Mouse (Mus musculus): ENCODE measurements around the gene Ccdc90b. TPM values are rescaled to one million over a fixed set of nuclear protein-coding genes. Genes with fewer than 3 reads are reported as not detected.

The Ccdc90b gene
- total RNA-seq (2021) (10 to 100 TPM; 36.3 to 40.3 TPM), polyA plus RNA-seq (2012; rRNA removed) (12.3 and 19.1 TPM in 2 replicates)
- long read RNA-seq, transcript Ccdc90b-201 (9 exons, 1,596 nt): major isoform, 34 of 36 reads
- long read RNA-seq, partial matches to known transcripts: 0 of 36 reads
- long read RNA-seq, other reads (novel, unspliced or antisense): 0 of 36 reads

- Histone ChIP-seq H3K4me3 (peak within 1 kb of the TSS; percentile 92), H3K27me3 (ENCODE audit: control insufficient read depth, insufficient read depth, low read length) (no peaks in the 10 kb centered on the region), H3K79me2 (replicated peaks; ENCODE audit: control insufficient read depth, insufficient read depth, low read length) (no peaks in the 10 kb centered on the region), H3K4me1 (ENCODE audit: control insufficient read depth, insufficient read depth, low read length) (no peaks in the 10 kb centered on the region), H3K27ac (peak within 1 kb of the TSS; percentile 98), H3K9ac (ENCODE audit: low read depth, low read length) (peak within 1 kb of the TSS; percentile 76), H3K36me3 (ENCODE audit: control insufficient read depth, insufficient read depth, low read length) (0 out of 2 replicates have a peak, but pooled peaks cover 3% of the 10 kb centered on the region)
- intact Hi-C loops (cut with DNase I): loop anchor here (1.0 to 2.0 kb wide), 3 partner anchors 76 to 180 kb away; partner anchors contain the start of genes Ankrd42, Pcf11 and Rab30
- TF ChIP-seq CTCF (IDR thresholded peaks at IDR 0.05) (peak; percentile 62), EP300 (IDR thresholded peaks at IDR 0.05; ENCODE audit: insufficient read depth, low read depth, low read length) (peak; percentile 42; the same call in 1 of the 2 replicates), POLR2A (IDR thresholded peaks at IDR 0.05; ENCODE audit: insufficient read depth, low read depth, low read length) (peak; percentile 74)
- WGBS: under 1% methylated on average over 60 of the region's 60 CpGs
- peak; percentile 90 to 93 for DNase-seq
Measured at GRCm38 (mm10) chr7:92560986-92561876, at the start of gene Ccdc90b. TSS of gene Ccdc90b (plus strand) at chr7:92561149.

GRCm38 (mm10) chr7:92520397-92520796, 40.6 kb upstream of the Ccdc90b start:
- 64% methylated on average over 3 of the region's 3 CpGs for WGBS
- Histone ChIP-seq H3K27me3 (ENCODE audit: control insufficient read depth, insufficient read depth, low read length) (no peaks in the 10 kb centered on the region), H3K9ac (ENCODE audit: low read depth, low read length) (no peak overlapping the region), H3K4me3 (no peak overlapping the region), H3K36me3 (ENCODE audit: control insufficient read depth, insufficient read depth, low read length) (no peaks in the 10 kb centered on the region), H3K27ac (no peak overlapping the region), H3K4me1 (ENCODE audit: control insufficient read depth, insufficient read depth, low read length) (no peaks in the 10 kb centered on the region; the same call in 1 of the 2 replicates), H3K79me2 (replicated peaks; ENCODE audit: control insufficient read depth, insufficient read depth, low read length) (no peaks in the 10 kb centered on the region)
- TF ChIP-seq EP300 (IDR thresholded peaks at IDR 0.05; ENCODE audit: insufficient read depth, low read depth, low read length) (no peak), CTCF (IDR thresholded peaks at IDR 0.05) (no peak), POLR2A (IDR thresholded peaks at IDR 0.05; ENCODE audit: insufficient read depth, low read depth, low read length) (no peak)
- intact Hi-C loops (cut with DNase I): no loop called here
- DNase-seq: no peak

GRCm38 (mm10) chr7:92520820-92521219, 40.1 kb upstream of the Ccdc90b start:
- peak; percentile 5 to 21 for DNase-seq
- Histone ChIP-seq H3K9ac (ENCODE audit: low read depth, low read length) (no peak overlapping the region), H3K4me3 (no peak overlapping the region), H3K36me3 (ENCODE audit: control insufficient read depth, insufficient read depth, low read length) (no peaks in the 10 kb centered on the region), H3K4me1 (ENCODE audit: control insufficient read depth, insufficient read depth, low read length) (no peaks in the 10 kb centered on the region; the same call in 1 of the 2 replicates), H3K27me3 (ENCODE audit: control insufficient read depth, insufficient read depth, low read length) (no peaks in the 10 kb centered on the region), H3K79me2 (replicated peaks; ENCODE audit: control insufficient read depth, insufficient read depth, low read length) (no peaks in the 10 kb centered on the region), H3K27ac (no peak overlapping the region)
- WGBS: 34% methylated on average over 4 of the region's 4 CpGs
- intact Hi-C loops (cut with DNase I): no loop called here
- TF ChIP-seq EP300 (IDR thresholded peaks at IDR 0.05; ENCODE audit: insufficient read depth, low read depth, low read length) (no peak), POLR2A (IDR thresholded peaks at IDR 0.05; ENCODE audit: insufficient read depth, low read depth, low read length) (no peak), CTCF (IDR thresholded peaks at IDR 0.05) (peak; percentile 50)

- 88% methylated on average over 4 of the region's 4 CpGs for WGBS
- H3K4me1 ChIP-seq (ENCODE audit: control insufficient read depth, insufficient read depth, low read length): no peaks in the 10 kb centered on the region
- H3K36me3 ChIP-seq (ENCODE audit: control insufficient read depth, insufficient read depth, low read length): no peaks in the 10 kb centered on the region
- no peaks in the 10 kb centered on the region for H3K79me2 ChIP-seq (replicated peaks; ENCODE audit: control insufficient read depth, insufficient read depth, low read length)
- no peak for DNase-seq
- no peak overlapping the region for H3K27ac ChIP-seq
- no peaks in the 10 kb centered on the region for H3K27me3 ChIP-seq (ENCODE audit: control insufficient read depth, insufficient read depth, low read length)
- no peak overlapping the region for H3K9ac ChIP-seq (ENCODE audit: low read depth, low read length)
- no peak overlapping the region for H3K4me3 ChIP-seq
- TF ChIP-seq EP300 (IDR thresholded peaks at IDR 0.05; ENCODE audit: insufficient read depth, low read depth, low read length) (no peak), CTCF (IDR thresholded peaks at IDR 0.05) (no peak), POLR2A (IDR thresholded peaks at IDR 0.05; ENCODE audit: insufficient read depth, low read depth, low read length) (no peak)
- intact Hi-C loops (cut with DNase I): no loop called here
Measured at GRCm38 (mm10) chr7:92529245-92529644, 31.7 kb upstream of the Ccdc90b start.

GRCm38 (mm10) chr7:92532351-92533036, 28.5 kb upstream of the Ccdc90b start:
- Histone ChIP-seq H3K27ac (no peak overlapping the region), H3K4me3 (no peak overlapping the region), H3K79me2 (replicated peaks; ENCODE audit: control insufficient read depth, insufficient read depth, low read length) (no peaks in the 10 kb centered on the region), H3K27me3 (ENCODE audit: control insufficient read depth, insufficient read depth, low read length) (no peaks in the 10 kb centered on the region), H3K9ac (ENCODE audit: low read depth, low read length) (no peak overlapping the region), H3K4me1 (ENCODE audit: control insufficient read depth, insufficient read depth, low read length) (no peaks in the 10 kb centered on the region), H3K36me3 (ENCODE audit: control insufficient read depth, insufficient read depth, low read length) (no peaks in the 10 kb centered on the region)
- intact Hi-C loops (cut with DNase I): no loop called here
- 59% methylated on average over 6 of the region's 6 CpGs for WGBS
- no peak for DNase-seq
- TF ChIP-seq EP300 (IDR thresholded peaks at IDR 0.05; ENCODE audit: insufficient read depth, low read depth, low read length): no peak
- no peak for TF ChIP-seq CTCF (IDR thresholded peaks at IDR 0.05)
- no peak for TF ChIP-seq POLR2A (IDR thresholded peaks at IDR 0.05; ENCODE audit: insufficient read depth, low read depth, low read length)

Data from heart, adult 2 months (tissue).